Mouse (Mus musculus): ENCODE measurements around the gene Serp2. TPM values are rescaled to one million over a fixed set of nuclear protein-coding genes. Genes with fewer than 3 reads are reported as not detected.
"Not testable (repeated sequence)": the region's sequence is repeated elsewhere in the genome, so short reads cannot be mapped to it uniquely, and the experiment has no call there.

The Serp2 gene
- total and polyA plus RNA-seq, 2 experiments from 2014 or later = 2.3 to 7.2 TPM

- Histone ChIP-seq H3K4me3 (ENCODE audit: low read depth, low read length) (no peak overlapping the region), H3K4me2 (ENCODE audit: low read depth, low read length) (no peak overlapping the region), H3K36me3 (replicated peaks; ENCODE audit: control insufficient read depth, insufficient read depth, low read length) (no peaks in the 10 kb centered on the region), H3K4me1 (ENCODE audit: control insufficient read depth, insufficient read depth) (0 out of 2 replicates have a peak, but pooled peaks cover 14% of the 10 kb centered on the region), H3K27me3 (ENCODE audit: control insufficient read depth, insufficient read depth, low read length) (peaks cover 9% of the 10 kb centered on the region; the same call in 1 of the 2 replicates), H3K27ac (ENCODE audit: low read depth) (no peak overlapping the region), H3K9ac (replicated peaks; ENCODE audit: low read depth, low read length) (no peak overlapping the region), H3K9me3 (replicated peaks; ENCODE audit: control insufficient read depth, low read length) (no peaks in the 10 kb centered on the region)
- DNase-seq (ENCODE audit: low spot score) (no peak), ATAC-seq (ENCODE audit: insufficient read depth, low read depth) (no peak)
- 83% methylated on average over 2 of the region's 2 CpGs for WGBS
- TF ChIP-seq EP300 (IDR thresholded peaks at IDR 0.05; ENCODE audit: low read depth) = no peak
- no peak for TF ChIP-seq CTCF (IDR thresholded peaks at IDR 0.05; ENCODE audit: low read depth)
Measured at GRCm38 (mm10) chr14:76559208-76559607, 2.5 kb upstream of the Serp2 start.

DNA sequence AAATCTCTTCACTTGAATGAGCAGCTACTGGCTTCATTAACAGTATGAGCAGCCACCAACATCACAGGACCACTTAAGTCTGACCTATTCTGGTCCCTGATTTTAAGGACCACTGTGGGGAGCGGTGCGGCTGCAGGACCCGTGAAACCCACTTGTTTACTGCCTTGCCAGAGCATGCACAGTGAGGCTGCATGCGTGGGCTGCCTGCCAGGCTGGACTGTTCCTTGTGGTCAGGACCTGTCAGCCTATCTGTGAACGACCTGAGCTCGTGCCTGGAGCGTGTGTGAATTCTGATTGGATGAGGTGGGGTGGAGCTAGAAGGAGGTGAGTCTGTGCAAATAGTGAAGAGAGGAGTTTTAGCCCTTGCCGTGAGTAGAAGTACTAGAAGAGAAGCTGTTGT, 1.5 kb upstream of the Serp2 start:
- WGBS = 26% methylated on average over 8 of the region's 8 CpGs
- ATAC-seq (ENCODE audit: insufficient read depth, low read depth); H3K9me3 ChIP-seq (replicated peaks; ENCODE audit: control insufficient read depth, low read length); H3K9ac ChIP-seq (replicated peaks; ENCODE audit: low read depth, low read length); DNase-seq (ENCODE audit: low spot score); H3K27ac ChIP-seq (ENCODE audit: low read depth); H3K4me2 ChIP-seq (ENCODE audit: low read depth, low read length); H3K4me3 ChIP-seq (ENCODE audit: low read depth, low read length); H3K27me3 ChIP-seq (ENCODE audit: control insufficient read depth, insufficient read depth, low read length); H3K36me3 ChIP-seq (replicated peaks; ENCODE audit: control insufficient read depth, insufficient read depth, low read length): not testable (repeated sequence)
- H3K4me1 ChIP-seq (ENCODE audit: control insufficient read depth, insufficient read depth) = 0 out of 2 replicates have a peak, but pooled peaks cover 14% of the 10 kb centered on the region

DNA sequence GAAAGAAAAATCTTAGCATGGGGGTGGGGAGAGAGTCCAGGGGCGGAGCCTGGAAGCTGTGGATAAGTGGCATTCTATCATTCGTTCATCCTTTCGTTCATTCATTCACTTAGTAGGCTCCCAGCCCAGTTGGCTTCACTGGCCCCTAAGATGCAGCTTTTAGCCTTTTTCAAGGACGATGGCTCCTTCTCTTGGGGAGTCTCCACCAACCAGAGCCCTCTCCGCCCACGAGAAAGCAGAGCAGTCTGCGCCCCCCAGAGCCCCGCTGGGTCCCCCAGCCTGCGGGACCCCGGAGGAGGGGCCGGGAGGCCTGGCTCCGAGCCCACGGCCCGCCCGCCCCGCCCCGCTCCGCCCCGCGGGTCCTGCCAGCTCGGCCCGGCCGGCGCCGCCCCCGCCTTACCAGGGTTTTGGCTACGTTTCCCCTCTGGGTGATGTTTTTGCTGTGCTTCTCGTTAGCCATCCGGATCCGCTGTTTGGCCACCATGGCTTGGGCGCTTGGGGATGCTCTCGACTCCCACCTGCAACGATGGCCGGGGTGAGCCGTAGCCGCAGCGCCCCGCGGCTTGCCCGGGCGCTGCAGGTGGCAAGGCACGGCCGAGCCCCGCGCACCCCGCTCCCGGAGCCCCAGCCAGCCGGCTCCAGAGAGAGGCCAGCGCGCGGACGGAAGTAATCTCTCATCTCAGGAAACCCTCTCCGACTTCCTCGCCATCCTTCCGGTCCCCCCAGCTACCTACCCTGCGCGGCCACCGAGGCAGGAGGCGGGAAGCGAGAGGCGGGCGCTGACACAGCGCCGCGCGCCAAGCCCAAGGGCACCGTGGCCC, 448 bp downstream of the Serp2 start:
- TF ChIP-seq CTCF (IDR thresholded peaks at IDR 0.05; ENCODE audit: low read depth) = no peak
- no peak for TF ChIP-seq EP300 (IDR thresholded peaks at IDR 0.05; ENCODE audit: low read depth)
- ATAC-seq (ENCODE audit: insufficient read depth, low read depth) (peak; percentile 57), DNase-seq (ENCODE audit: low spot score) (no peak)
- Histone ChIP-seq H3K9ac (replicated peaks; ENCODE audit: low read depth, low read length) (peak overlapping the region; percentile 51), H3K36me3 (replicated peaks; ENCODE audit: control insufficient read depth, insufficient read depth, low read length) (no peaks in the 10 kb centered on the region), H3K27ac (ENCODE audit: low read depth) (peak overlapping the region; percentile 27; the same call in 1 of the 2 replicates), H3K27me3 (ENCODE audit: control insufficient read depth, insufficient read depth, low read length) (peaks cover 9% of the 10 kb centered on the region; the same call in 1 of the 2 replicates), H3K9me3 (replicated peaks; ENCODE audit: control insufficient read depth, low read length) (no peaks in the 10 kb centered on the region), H3K4me2 (ENCODE audit: low read depth, low read length) (peak overlapping the region; percentile 94), H3K4me3 (ENCODE audit: low read depth, low read length) (peak overlapping the region; percentile 54), H3K4me1 (ENCODE audit: control insufficient read depth, insufficient read depth) (0 out of 2 replicates have a peak, but pooled peaks cover 14% of the 10 kb centered on the region)
- under 1% methylated on average over 63 of the region's 67 CpGs for WGBS

- Histone ChIP-seq H3K4me3 (ENCODE audit: low read depth, low read length) (peak overlapping the region; percentile 54), H3K9ac (replicated peaks; ENCODE audit: low read depth, low read length) (no peak overlapping the region), H3K36me3 (replicated peaks; ENCODE audit: control insufficient read depth, insufficient read depth, low read length) (no peaks in the 10 kb centered on the region), H3K4me2 (ENCODE audit: low read depth, low read length) (peak overlapping the region; percentile 94), H3K27me3 (ENCODE audit: control insufficient read depth, insufficient read depth, low read length) (peaks cover 9% of the 10 kb centered on the region; the same call in 1 of the 2 replicates), H3K27ac (ENCODE audit: low read depth) (no peak overlapping the region), H3K4me1 (ENCODE audit: control insufficient read depth, insufficient read depth) (0 out of 2 replicates have a peak, but pooled peaks cover 14% of the 10 kb centered on the region), H3K9me3 (replicated peaks; ENCODE audit: control insufficient read depth, low read length) (no peaks in the 10 kb centered on the region)
- ATAC-seq (ENCODE audit: insufficient read depth, low read depth) = no peak
- DNase-seq (ENCODE audit: low spot score) = no peak
- TF ChIP-seq EP300 (IDR thresholded peaks at IDR 0.05; ENCODE audit: low read depth) (no peak), CTCF (IDR thresholded peaks at IDR 0.05; ENCODE audit: low read depth) (no peak)
- 69% methylated on average over 18 of the region's 18 CpGs for WGBS
Measured at GRCm38 (mm10) chr14:76555263-76556030, 1.2 kb downstream of the Serp2 start.

DNA sequence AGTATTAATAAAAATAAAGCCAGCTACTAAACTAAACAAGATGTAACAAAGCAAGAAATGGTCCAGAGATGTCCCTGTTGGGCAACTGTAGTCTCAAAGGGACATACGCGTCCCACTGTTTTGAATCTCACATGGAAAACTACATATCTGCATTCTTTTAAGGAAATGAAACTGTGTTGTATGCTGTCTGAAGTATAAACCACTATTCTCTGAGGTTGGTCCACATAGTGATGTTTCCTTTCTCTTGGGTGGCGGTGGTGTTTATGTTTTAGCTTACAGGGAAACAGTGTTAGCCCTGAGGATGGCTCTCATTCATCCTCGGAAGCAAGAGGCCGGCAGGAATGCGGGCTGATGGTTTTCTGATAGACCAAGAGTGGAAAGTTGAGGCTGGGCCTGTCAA, 12.6 kb downstream of the Serp2 start:
- Histone ChIP-seq H3K9me3 (replicated peaks; ENCODE audit: control insufficient read depth, low read length) (no peaks in the 10 kb centered on the region), H3K4me3 (ENCODE audit: low read depth, low read length) (no peak overlapping the region), H3K27me3 (ENCODE audit: control insufficient read depth, insufficient read depth, low read length) (no peaks in the 10 kb centered on the region), H3K9ac (replicated peaks; ENCODE audit: low read depth, low read length) (no peak overlapping the region), H3K36me3 (replicated peaks; ENCODE audit: control insufficient read depth, insufficient read depth, low read length) (no peaks in the 10 kb centered on the region), H3K4me2 (ENCODE audit: low read depth, low read length) (no peak overlapping the region), H3K4me1 (ENCODE audit: control insufficient read depth, insufficient read depth) (0 out of 2 replicates have a peak, but pooled peaks cover 3% of the 10 kb centered on the region), H3K27ac (ENCODE audit: low read depth) (no peak overlapping the region)
- WGBS = 71% methylated on average over 6 of the region's 6 CpGs
- TF ChIP-seq EP300 (IDR thresholded peaks at IDR 0.05; ENCODE audit: low read depth) (no peak), CTCF (IDR thresholded peaks at IDR 0.05; ENCODE audit: low read depth) (no peak)
- ATAC-seq (ENCODE audit: insufficient read depth, low read depth) (no peak), DNase-seq (ENCODE audit: low spot score) (no peak)

Data from heart, postnatal 0 days (tissue).